Mouse (Mus musculus) A20 (cell line): ENCODE results near the gene Itprid2.

Source experiments
- DNase-seq: peaks from one replicate; pipeline ENCODE4 v3.0.0-alpha.2; 2011; ENCODE audit warnings: low read depth, low spot score

The Itprid2 gene

GRCm38 (mm10) chr2:79713662-79714091 is 78.5 kb downstream of the Itprid2 start:
- peak; percentile 78 for DNase-seq

- DNase-seq, result no peak
Observed at GRCm38 (mm10) chr2:79714745-79715144, 79.6 kb downstream of the Itprid2 start.

- DNase-seq, result no peak
Observed at GRCm38 (mm10) chr2:79715925-79716324, 80.8 kb downstream of the Itprid2 start.

- DNase-seq, result no peak
Observed at GRCm38 (mm10) chr2:79717846-79718245, 82.7 kb downstream of the Itprid2 start.

GRCm38 (mm10) chr2:79722415-79722814 is 87.3 kb downstream of the Itprid2 start:
- DNase-seq, result no peak
